Mouse (Mus musculus): ENCODE results near the gene Hpse.

- TF ChIP-seq CTCF (IDR thresholded peaks at IDR 0.05; ENCODE audit: control insufficient read depth, insufficient read depth, insufficient read length) (no peak), MAX (IDR thresholded peaks at IDR 0.05) (no peak), CEBPB (IDR thresholded peaks at IDR 0.05; ENCODE audit: low read depth) (no peak), USF1 (IDR thresholded peaks at IDR 0.05; ENCODE audit: low read depth) (no peak), MYOD1 (IDR thresholded peaks at IDR 0.05; ENCODE audit: control insufficient read depth, insufficient read length, low read depth) (no peak), MYOG (IDR thresholded peaks at IDR 0.05; ENCODE audit: control insufficient read depth, extremely low read depth, insufficient read length) (no peak)
Measured at GRCm38 (mm10) chr5:100761736-100762135, 42.2 kb upstream of the Hpse start.

Measured in C2C12 (cell line).